Mouse (Mus musculus): ENCODE data around the gene Atp2a1.

DNA sequence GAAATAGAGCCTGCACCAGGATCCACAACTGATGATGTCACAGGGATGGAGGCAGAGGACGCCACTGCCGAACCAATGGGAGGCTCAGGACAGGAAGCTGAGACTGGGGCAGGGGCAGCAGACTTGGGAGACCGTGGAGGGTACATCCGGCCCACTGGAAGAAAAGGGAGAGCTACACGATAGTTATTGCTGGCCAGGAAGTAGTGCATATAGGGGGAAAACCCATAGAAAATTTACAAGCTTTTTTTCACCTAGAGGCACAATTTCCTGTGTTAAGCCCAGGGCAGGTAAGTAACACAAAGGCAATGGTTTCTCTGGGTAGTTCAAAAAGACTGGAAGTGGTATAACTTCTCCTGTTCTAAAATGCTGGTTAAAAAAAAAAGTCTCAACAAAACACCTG, 33.6 kb upstream of the Atp2a1 start:
- no peak for TF ChIP-seq CTCF (IDR thresholded peaks at IDR 0.05; ENCODE audit: borderline replicate concordance, insufficient read depth, low read length)
- TF ChIP-seq POLR2A (IDR thresholded peaks at IDR 0.05; ENCODE audit: low read depth, low read length), result no peak
